Mouse (Mus musculus) left cerebral cortex, postnatal 10 days (tissue): ENCODE results near the gene Mbd5. TPM values are rescaled to one million over a fixed set of nuclear protein-coding genes. Genes with fewer than 3 reads are reported as not detected.
"Not testable (repeated sequence)": the region's sequence is repeated elsewhere in the genome, so short reads cannot be mapped to it uniquely, and the experiment has no call there.

Experiments used
- DNase-seq, 2 experiments: peaks; one replicate each; pipeline ENCODE4 v3.0.0; 2021 to 2022; ENCODE audit warnings: low spot score in 2 of 2, mixed read lengths in 1 of 2; ENCODE audit errors: extremely low spot score in 1 of 2
- intact Hi-C: fragments of 180-260 bp; cut with DNase I; formaldehyde crosslinking; loops from one replicate; pipeline ENCODE4 v1.15.1; 2025
- total RNA-seq, 2 experiments: library from RNA; stranded (reverse); gene quantifications; 2 replicates each; pipeline ENCODE4 v1.2.3; 2021

The Mbd5 gene
- total RNA-seq, 2 experiments from 2014 or later, result 97.3 to 101 TPM

DNA sequence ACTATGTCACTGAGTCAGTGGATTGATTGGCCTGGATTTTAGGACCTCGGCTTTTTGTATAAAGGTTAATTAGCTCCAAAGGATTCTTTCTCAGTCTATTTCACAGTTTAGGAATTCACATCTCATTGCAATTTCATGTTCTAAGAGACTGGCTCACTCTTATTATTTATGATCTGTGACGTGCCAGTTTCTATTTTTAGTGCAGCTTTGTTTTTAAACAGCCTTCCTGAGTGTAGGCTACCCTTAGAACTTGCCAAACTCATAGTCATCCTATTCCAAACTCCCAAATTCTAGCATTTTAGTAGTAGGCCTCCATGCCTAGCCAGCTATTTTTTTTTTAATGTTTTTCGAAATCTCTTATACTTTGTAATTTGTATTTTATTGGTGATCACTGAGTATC lies 192.9 kb downstream of the Mbd5 start:
- DNase-seq, result no peak
- intact Hi-C loops, result no loop called here

DNA sequence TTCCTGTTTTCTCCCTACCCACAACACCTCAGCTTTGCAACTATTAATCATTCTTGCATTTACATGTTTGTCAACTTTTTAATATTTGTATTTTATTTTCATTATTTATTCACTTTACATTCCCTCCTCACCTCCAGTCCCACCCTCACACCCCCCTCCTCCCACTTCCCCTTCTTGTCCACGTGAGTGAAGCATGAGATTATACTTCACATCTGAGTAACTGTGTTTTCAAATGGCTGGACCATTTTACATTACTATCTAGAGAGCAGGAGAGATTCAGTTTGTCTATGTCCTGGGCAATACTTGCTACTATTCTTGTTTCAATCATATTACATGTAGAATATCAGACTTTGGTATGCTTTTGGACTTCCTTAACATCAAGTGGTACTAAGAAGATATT lies 204.3 kb downstream of the Mbd5 start:
- intact Hi-C loops, result no loop called here
- no peak for DNase-seq

- intact Hi-C loops, result no loop called here
- no peak for DNase-seq
These were observed 211.1 kb downstream of the Mbd5 start for GRCm38 (mm10) chr2:49160232-49160947.

- DNase-seq, result no peak
- intact Hi-C loops, result no loop called here
These were observed 220.5 kb downstream of the Mbd5 start for GRCm38 (mm10) chr2:49169766-49170165.

DNA sequence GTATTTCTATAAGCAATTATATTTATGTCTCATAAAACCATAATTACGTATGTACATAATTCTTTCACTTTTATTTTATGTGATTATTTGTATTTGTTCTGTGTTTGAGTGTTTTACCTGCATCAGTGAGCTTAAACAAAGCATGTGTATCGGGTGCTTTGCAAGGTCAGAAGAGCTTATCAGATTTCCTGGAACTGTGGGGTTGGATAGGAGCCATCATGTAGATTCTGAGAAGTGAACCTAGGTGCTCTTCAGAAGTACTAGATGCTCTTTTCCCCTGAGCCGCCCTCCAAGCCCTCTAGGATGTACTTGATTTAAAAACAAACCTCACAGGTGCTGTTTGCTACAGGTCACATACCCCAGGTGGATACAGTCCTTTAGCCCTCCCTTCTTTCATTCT lies 227.7 kb downstream of the Mbd5 start:
- intact Hi-C loops, result no loop called here
- DNase-seq, result no peak

DNA sequence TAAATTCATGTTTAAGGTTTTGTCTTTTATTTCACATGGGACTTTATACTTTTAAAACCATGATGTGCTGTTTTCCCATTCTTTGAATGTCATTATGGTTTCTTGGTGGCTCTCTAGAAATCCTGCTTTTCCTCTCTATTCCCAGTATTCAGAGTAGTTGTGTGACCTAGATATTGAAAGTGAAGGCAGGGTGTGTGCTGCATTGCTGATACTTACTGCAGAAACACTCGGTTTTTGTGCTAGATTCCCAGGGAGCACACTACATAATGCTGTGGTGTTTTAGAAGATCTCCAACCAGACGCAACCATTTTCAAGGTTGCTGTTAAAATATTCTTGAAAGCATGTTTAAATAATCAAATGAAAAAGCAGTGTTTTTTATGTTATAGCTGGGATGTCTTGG lies 241.7 kb downstream of the Mbd5 start:
- no peak for DNase-seq
- intact Hi-C loops, result no loop called here

DNA sequence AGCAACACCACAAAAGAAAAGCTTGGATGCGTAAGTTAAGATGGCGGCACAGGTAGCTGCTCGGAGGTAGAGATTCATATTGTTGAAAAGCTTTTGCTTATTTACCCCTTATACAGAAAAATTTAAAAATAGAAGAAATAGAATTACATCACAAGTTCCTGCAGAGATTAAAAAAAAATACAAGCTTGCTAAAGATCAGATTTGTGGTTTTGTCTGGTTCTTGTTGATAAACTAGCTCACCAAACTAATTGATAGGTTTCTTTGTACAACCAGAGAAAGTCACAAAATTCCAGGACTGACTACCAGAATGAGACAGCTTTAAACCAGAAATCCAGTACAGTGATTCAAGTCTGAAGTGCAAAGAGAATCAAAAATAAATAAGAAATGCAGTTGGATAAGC lies 242.4 kb downstream of the Mbd5 start:
- intact Hi-C loops, result no loop called here
- no peak for DNase-seq

DNA sequence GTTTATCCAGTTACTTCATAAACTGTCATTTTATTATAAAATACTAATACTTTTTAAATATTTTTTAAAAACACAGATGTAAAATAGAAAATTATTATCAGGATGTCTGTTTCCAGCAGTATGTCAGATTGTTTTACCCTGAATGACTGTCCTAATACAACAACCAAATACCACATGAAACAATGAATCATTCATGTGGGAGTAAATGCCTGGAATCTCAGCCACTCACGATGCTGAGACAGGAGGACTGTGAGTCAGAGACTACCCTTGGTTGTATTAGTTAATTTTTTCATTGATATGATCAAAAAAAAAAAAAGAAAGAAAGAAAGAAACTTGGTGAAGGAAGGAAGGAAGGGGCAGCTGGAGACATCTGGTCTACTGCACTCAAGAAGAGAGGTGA lies 254.8 kb downstream of the Mbd5 start:
- no peak for DNase-seq
- intact Hi-C loops, result no loop called here

GRCm38 (mm10) chr2:49205692-49206091 lies 256.4 kb downstream of the Mbd5 start:
- DNase-seq, intact Hi-C loops: not testable (repeated sequence)

- no peak for DNase-seq
- intact Hi-C loops, result no loop called here
These were observed 260.0 kb downstream of the Mbd5 start for GRCm38 (mm10) chr2:49209349-49209748.

DNA sequence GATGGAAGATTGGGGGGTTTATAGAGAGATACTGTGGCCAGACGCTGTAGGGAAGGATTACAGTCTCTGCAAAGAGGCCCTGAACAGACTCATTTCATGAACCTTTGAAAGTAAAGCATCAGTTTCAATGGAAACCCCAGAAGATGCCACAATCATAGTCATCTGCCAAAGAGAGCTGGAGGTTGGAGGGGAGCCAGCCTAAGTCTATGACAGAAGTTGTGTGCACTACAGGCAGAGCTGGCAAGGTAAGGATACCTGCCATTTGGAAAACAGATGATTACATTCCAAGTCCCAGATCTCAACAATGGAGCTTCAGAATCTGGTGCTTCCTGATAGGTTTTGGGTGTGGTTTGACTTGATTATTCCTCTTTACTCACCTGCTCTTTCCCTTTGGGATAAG lies 261.1 kb downstream of the Mbd5 start:
- intact Hi-C loops, result no loop called here
- DNase-seq, result no peak

DNA sequence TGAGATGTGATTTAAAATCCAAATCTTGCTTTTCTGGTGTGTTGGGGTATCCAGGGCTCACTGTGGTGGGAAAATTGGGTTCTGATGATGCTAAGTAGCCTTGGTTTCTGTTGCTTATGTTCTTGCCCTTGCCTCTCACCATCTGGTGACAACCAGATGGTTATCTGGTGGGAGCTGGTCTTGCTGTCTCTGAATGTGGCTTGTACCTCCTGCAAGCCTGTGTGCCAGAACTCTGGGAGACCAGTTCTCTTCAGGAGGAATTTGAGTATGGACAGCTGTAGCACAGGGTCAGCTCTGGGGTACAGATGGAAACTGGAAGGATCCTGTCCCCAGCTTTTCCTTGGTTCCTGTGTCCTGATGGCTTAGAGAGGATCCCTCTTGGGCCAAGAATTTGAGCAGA lies 280.4 kb downstream of the Mbd5 start:
- intact Hi-C loops, result no loop called here
- DNase-seq, result no peak

DNA sequence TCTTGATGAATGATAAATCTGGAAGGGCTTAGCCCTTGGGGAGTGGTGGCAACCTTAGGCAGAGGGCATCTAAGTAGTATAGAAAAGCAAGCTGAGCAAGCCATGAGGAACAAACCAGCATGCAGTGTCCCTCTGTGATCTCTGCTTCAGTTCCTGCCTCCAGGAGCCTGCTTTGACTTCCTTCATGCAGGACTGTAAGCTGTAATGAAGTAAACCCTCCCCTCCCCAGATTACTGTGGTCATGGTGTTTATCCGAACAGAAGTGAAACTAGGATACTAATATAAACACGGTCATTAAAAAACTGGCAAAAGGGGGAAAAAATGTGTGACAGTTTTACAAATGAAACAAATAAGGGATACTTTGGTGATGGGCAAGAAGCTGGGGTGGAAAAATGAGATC lies 284.8 kb downstream of the Mbd5 start:
- DNase-seq, result no peak
- intact Hi-C loops, result no loop called here

GRCm38 (mm10) chr2:49241715-49242114 lies 292.4 kb downstream of the Mbd5 start:
- intact Hi-C loops, result no loop called here
- DNase-seq, result no peak

- no peak for DNase-seq
- intact Hi-C loops, result no loop called here
These were observed 314.8 kb downstream of the Mbd5 start for GRCm38 (mm10) chr2:49264092-49264491.

- intact Hi-C loops, result no loop called here
- no peak for DNase-seq
These were observed 323.1 kb downstream of the Mbd5 start for GRCm38 (mm10) chr2:49272295-49272967.

GRCm38 (mm10) chr2:49276017-49276722 lies 326.9 kb downstream of the Mbd5 start:
- intact Hi-C loops, result no loop called here
- DNase-seq, result no peak

DNA sequence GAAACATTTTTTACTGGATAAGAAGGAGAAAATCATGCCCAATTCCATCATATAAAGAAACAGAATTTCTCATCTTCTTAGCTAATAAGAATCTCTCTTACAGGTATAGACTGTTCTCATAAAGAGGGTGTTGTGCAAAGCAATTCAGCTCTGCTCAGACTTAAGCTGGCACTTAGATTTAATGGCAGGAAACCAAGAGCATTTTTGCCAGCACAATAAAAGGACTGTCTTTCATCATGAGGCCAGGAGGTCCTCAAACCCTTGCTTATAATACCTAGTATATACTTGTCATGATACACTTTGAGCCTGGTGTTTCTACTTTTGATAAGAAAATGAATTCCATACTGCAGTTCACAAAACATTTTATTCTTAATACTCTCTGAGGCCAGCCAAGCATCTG lies 331.2 kb downstream of the Mbd5 start:
- DNase-seq, result no peak
- intact Hi-C loops, result no loop called here

DNA sequence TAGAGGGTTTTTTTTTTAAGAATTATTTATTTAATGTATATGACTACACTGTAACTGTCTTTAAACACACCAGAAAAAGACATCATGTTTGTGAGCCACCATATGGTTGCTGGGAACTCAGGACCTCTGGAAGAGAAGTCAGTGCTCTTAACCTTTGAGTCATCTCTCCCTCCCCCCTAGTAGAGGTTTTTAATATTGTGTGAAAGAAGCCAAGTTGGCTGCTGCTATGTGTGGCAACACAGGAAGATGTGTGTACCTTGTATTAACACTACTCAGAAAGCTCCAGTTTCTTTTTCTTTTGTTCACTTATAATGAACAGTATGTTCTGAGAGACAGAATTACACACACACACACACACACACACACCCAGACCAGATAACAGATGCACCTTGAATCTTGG lies 334.3 kb downstream of the Mbd5 start:
- no peak for DNase-seq
- intact Hi-C loops, result no loop called here

DNA sequence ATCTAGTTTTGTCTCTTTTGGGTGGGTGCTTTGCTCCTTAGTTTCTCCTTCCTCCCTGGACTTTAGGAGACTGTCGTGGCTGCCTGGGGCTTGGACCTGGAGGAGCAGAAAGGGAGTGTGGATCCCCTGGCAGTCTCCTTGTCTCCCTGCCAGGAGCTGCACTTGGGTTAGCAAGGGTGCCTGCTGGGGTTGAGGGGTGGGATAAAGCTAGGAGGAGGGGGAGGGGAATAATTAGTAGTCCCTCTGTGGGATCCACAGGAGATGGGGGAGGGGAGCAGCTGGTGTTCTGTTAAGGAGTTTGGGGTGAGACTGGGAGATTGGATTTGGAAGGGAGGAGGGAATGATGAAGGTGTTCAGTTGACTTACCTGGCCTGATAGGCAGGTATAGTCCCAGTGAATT lies 337.7 kb downstream of the Mbd5 start:
- intact Hi-C loops, result no loop called here
- DNase-seq, result no peak
